Mouse (Mus musculus) ovary, postnatal 36 days (tissue): ENCODE measurements around the gene Trim58.

Experiments used
- DNase-seq: peaks from one replicate; pipeline ENCODE4 v3.0.0; 2022; ENCODE audit warnings: low spot score, mixed read lengths

Gene Trim58

GRCm38 (mm10) chr11:58655151-58655550 is 14.9 kb downstream of the Trim58 start:
- no peak for DNase-seq

- DNase-seq = no peak
Observed at GRCm38 (mm10) chr11:58658596-58658995, 18.3 kb downstream of the Trim58 start, which contains the start of gene Olfr322. Gene Olfr322 (plus strand): TSS chr11:58658782.

GRCm38 (mm10) chr11:58669252-58669651 is 29.0 kb downstream of the Trim58 start:
- no peak for DNase-seq

GRCm38 (mm10) chr11:58671825-58672224 is 31.6 kb downstream of the Trim58 start:
- no peak for DNase-seq

GRCm38 (mm10) chr11:58680799-58681198 is 40.5 kb downstream of the Trim58 start, which contains the start of gene Olfr320:
Gene Olfr320 (plus strand): TSS chr11:58681099.
- DNase-seq = no peak

- no peak for DNase-seq
Observed at GRCm38 (mm10) chr11:58698862-58699261, 58.6 kb downstream of the Trim58 start, which contains the start of gene Olfr319. Gene Olfr319 (plus strand): TSS chr11:58699162.
